Mouse (Mus musculus) layer of hippocampus, adult 8-10 months (tissue): ENCODE data around the gene Praf2. TPM values are rescaled to one million over a fixed set of nuclear protein-coding genes. Genes with fewer than 3 reads are reported as not detected.
A peak's percentile ranks its signal among the peaks of the same experiment; 100 is the strongest.
"Not testable (repeated sequence)": the region's sequence is repeated elsewhere in the genome, so short reads cannot be mapped to it uniquely, and the experiment has no call there.

ENCODE experiments used
- DNase-seq, 2 experiments: peaks; one replicate each; pipeline ENCODE4 v3.0.0; 2022; ENCODE audit warnings: low spot score in 2 of 2
- total RNA-seq, 4 experiments: library from RNA; stranded (reverse); gene quantifications; 2 replicates each; pipeline ENCODE4 v1.2.4; 2022

Praf2 gene
- total RNA-seq, 4 experiments from 2014 or later: 90.4 to 101 (median 96.8) TPM

DNA sequence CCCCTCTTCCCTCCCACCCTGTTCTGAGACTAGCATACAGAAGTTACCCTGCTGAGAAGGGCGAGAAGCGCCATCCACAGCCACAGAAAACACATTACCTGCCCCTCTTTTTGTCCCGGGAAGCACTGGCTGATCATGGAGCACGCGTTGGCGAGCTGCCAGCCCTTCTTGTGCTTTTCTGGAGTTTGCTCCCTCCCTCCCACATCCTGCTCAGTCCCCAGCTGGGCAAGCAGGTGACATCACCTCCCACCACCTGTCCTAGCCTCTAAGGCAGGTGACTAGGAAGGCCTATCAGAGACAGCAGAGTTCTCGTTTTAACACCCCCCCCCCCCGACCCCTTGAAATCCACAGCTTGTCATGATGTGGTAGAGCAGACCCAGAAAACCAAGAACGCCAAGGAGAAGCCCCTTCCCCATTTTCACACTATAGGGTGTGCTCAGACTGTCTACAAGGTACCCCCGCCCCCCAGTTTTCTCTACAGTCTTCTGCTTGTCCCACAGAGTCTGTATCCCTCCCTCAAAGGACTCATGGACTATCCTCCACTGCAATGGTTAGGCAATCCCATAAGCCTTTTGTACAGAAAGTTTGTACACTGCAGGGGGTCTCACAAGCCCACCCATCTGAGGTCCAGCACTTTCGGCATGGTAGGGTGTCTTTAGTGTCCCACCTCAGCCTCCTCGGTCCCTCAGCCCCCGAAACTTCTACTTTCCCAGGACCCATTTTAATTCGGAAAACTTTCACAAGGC is 11.3 kb downstream of the Praf2 start:
- no peak for DNase-seq

DNA sequence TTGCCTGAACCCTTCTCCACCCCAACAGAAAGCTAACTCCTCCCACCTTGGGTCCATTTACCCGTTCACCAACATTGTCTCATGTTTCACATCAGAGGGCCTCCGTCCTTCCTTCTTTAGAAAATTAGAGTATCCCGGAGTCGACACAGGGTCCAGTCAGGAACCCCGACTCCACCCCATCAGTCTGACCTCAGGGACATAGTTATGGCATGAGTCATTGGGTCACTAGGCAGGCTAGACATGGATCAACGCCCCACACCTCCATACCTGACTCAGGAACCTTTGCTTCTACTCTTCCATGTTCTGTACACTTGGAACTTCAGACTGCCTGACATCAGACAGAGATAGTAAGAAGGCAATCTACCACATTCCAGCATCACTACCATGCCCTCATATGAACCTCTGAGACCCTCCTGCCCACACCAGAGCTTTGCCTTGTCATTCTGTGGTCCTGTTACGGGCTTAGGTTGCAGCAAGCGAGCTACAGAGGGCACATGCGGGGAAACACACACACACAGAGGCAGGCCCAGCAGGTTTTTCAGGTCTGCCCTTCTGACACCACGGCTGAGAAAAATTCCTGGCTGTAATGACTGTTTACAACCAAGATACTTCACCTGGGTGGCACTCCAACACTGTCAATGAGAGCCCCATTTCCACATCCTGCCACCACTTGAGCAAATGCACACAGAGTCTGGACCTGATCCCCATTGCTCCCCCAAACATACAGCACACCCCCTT is 12.0 kb downstream of the Praf2 start:
- DNase-seq: no peak

DNA sequence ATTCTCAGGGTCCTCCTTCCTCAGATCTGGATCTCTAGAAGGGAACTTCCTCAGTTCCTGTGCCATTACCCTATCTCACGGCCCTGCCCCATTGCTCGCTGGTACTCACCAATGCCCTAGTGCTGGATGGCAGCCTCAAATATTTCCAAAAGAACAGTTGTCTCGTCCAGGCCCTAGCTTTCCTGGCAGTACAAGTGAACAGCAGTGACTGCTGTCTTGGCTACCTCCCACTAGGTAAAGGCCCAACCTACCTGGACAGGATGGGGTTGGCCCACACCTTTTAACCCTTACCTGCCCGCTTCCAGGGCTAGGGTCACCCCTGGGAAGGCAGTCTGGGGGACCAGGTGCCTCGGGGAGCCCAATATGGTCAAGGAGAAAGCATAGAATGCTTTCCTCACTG is 12.9 kb downstream of the Praf2 start:
- no peak for DNase-seq

DNA sequence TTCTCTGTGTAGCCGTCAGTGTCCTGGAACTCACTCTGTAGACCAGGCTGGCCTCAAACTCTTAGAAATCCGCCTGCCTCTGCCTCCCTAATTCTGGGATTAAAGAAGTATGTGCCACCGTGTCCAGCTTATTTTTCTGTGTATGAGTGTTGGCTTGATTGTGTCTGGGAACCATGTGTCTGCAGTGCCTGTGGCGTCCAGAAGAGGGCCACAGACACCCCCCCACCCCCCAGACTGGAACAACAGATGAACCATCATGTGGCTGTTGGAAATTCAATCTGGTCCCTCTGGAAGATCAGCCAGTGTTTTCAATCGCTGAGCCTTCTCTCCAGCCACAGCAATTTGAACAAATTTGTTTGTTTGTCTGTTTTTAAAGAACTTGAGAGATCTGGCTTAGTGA is 15.2 kb downstream of the Praf2 start:
- no peak for DNase-seq

DNA sequence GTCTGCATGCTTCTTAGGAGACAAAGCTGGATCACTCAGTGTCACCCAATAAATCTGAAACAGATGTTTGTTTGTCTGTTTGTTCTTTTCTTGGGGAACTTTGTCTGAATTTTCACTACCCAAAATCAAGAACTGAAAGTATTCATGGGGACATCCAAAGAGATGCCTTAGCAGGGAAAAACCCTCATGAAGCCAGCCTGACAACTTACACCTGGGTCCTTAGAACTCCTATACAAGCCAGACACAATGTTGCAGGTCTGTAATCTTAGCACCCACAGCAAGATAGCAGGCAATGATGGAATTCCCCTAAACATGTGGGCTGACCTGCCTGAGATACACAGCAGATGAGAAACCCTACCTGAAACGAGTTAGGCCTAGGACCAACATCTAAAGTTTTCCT is 16.7 kb downstream of the Praf2 start:
- no peak for DNase-seq

DNA sequence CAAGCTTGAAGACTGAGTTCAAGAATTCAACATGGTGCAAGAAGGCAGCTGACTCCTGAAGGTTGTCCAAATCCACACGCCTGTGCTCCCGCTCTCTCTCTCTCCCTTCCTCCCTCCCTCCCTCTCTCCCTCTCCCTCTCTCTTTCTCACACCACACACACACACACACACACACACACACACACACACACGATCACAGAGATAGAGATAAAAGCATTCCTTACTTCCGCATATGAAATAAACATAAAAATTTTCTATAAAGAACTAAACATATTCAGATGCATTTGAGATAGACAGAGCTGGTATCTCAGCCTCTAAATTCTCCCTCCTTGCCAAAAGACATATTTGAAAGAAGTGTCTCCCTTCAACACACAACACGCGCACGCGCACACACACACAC is 17.2 kb downstream of the Praf2 start:
- no peak for DNase-seq

DNA sequence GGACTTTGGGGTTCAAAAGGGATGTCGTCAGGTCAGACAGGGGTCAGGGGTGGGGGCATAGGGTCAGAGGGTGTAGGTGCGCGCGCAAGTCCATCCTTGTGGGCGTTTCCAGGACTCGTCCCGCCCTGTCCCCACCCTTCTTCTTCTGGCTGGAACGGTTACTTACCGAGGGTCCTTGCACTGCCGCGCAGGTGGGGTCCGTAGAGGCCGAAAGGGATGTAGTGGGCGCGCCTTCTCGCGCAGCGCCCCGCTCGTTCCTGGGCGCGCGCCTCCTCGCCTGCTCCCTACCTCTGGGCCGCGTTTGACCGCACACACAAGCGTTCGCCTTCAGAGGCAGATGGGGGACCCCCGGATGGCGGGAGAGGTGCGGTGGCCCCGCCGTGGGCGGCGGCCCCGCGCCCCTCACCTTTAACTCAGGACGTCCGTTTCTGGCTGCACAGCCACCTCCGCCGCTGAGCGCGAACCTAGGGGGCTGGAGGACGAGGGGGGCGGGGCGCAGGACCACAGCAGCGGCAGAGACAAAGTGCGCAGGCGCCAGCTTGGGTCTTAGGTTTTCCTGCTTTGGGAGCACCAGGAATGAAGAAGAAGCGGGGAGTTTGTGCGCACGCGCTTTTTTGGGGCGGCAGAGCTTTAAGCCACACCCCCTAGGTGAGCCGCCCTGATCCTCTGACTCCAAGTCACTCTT is 22.3 kb downstream of the Praf2 start, which contains the start of gene Ccdc120:
Gene Ccdc120, minus strand, starts transcription at position 474 of the 685 bp plus-strand sequence.
- DNase-seq: peak; percentile 55 to 73

DNA sequence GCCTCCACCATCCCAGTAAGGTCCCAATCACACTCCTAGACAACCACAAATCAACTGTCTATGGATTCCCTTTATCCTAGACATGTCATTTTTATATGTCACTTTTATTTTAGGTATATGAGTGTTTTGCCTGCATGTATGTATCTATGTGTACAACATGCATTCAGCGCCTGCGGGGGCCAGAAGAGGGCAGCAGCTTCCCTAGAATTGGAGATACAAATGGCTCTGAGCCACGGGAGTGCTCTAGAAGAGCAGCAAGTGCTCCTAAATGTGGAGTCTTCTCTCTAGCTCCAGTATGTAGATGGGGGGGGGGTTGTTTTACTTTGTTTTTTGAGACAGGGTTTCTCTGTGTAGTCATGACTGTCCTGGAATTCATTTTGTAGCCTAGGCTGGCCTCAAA is 25.4 kb downstream of the Praf2 start:
- DNase-seq: not testable (repeated sequence)

DNA sequence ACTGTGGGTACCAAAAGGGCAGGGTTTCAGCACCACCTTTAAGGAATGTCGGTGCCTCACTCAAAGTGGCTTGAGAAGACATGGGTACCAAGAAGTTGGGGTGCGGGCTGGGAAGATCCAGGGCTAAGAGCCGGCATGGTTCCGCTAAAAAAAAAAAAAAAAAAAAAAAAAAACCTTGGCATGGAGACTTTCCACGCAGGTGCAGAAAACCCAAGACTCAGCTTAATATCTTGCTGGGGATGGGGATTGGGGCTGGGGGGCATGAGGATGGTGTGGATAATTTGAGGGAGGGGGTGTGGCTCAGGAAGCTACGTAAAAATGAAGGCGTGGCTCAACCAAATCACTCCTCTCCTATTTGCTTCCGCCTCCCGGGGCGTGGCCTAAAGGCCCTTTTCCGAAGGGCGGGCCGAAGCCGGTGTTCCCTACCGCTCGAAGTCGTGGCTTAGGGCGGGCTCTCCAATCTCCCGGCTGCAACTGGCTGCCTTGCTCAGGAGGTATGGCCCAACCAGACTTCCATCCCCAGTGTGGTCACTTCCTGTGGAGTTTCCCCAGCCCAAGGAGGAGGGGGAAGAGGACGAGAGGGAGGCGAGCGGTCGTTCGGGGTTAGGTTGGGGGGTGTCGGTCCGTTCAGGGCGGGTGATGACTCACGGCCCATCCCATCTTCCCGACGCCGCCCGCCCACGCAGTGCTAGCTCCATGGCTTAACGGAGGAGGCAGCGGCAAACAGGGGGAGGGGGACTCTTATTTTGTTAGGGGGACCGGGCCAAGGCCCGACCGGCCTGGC is 34.1 kb downstream of the Praf2 start, which contains the start of gene Tfe3:
Gene Tfe3, plus strand, starts transcription at position 424 of the 784 bp plus-strand sequence.
- DNase-seq: peak; percentile 88 to 93

DNA sequence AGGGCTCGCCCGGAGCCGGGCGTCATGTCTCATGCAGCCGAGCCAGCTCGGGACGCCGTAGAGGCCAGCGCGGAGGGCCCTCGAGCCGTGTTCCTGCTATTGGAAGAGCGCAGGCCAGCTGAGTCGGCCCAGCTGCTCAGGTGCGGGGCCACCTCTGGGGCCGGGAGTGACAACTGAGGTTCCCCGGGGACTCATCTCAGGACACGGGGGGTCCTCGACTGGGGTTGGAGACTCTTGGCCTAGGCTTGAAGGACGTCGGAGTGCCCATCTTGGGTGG is 34.6 kb downstream of the Praf2 start:
- DNase-seq: no peak

DNA sequence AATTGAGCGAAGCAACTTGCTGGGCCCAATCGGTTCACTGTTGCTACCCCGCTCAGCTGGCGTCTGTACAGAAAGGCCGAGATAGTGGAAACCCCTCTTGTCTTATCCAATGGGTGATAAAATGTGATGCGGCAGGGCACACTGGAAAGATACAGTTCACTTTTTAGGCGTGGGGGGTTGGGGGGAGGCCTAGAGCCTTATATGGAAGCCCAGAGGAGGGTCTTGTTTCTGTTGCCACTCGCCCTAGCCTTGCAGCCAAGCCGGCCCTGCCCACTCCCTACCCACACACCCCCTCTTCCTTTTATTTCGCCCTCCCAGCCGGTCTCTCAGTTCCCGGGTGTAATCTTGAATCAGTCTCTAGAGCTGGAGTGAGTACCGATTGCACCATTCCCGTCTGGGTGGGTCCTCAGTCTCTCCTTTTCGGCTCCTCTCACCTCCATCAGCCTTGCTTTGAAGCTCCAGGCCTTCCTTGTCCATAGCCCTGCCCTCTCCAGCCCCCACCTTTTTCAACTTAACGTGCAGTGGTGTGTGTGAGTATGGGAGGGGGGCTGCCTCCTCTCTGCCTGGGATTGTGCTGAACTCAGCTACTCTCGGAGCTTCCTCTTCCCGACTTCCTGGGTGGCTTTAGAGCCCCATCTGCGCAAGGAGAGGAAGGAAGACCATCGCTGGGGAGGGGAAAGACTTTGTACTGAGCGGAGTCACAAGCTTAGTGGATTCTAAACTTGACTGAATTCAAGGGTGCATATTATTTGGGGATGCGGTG is 35.6 kb downstream of the Praf2 start:
- no peak for DNase-seq

DNA sequence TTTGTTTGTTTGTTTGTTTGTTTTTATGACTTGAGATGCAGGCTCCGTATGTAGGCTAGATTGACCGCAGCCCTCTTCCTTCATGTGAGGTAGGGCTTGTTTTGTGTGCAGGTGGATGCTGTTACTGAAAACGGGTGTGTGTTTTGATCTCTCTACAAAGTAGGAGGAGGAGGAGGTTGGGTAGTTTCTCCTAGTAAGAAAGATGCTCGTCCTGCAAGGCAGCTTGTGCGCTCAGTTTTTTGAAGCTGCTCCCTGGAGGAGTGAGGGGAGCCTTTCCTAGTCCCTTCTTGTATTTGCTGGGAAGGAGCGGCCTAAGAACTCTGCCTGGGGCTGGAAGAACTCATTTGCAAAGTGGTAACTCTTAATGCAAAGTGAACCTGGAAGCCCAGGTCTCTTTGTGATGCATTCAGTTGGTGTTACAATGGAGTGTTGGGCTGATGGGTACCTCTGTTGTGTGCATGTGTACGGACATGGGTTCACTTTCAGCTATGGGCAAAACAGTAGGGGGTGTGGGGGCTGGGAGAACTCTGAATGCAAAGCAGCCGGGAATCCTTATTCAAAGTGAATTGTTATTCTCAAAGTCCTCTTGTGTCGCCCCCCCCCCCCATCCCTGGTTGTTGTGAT is 36.5 kb downstream of the Praf2 start:
- no peak for DNase-seq

DNA sequence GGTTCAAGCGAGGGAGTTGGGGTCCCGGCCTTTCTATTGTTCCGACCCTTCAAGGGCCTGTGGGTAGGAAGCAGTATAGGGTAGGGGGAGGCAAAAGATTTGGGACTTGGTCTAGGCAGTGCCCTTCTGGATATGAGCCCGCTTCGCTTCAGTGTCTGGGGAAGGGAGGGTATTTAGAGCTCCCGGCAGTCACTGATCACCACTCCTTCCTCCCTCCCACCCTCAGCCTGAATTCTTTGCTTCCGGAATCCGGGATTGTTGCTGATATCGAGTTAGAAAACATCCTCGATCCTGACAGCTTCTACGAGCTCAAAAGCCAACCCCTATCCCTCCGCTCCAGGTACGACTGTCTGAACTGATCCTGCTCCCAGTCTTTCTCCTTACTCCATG is 37.0 kb downstream of the Praf2 start:
- no peak for DNase-seq

DNA sequence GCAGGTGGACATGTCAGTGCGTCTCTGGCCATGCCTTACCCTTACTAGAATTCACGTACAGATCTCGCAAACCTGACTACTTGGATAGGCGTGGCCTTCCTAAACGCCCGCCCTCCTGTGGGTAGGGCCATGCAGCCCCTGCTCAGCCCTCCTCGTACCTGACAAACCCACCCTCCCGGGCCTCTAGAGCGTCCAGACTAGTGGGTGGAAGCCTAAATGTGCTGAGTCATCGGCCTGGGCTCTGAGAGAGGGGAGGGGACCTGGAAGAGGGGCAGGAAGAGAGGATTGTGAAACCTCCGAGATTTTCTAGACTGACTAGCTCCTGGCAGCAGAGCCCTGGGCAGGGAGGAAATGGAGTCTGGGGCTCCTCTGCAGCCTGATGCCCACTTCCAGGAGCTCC is 37.5 kb downstream of the Praf2 start:
- peak in 1 of 2 experiments; percentile 16 for DNase-seq

DNA sequence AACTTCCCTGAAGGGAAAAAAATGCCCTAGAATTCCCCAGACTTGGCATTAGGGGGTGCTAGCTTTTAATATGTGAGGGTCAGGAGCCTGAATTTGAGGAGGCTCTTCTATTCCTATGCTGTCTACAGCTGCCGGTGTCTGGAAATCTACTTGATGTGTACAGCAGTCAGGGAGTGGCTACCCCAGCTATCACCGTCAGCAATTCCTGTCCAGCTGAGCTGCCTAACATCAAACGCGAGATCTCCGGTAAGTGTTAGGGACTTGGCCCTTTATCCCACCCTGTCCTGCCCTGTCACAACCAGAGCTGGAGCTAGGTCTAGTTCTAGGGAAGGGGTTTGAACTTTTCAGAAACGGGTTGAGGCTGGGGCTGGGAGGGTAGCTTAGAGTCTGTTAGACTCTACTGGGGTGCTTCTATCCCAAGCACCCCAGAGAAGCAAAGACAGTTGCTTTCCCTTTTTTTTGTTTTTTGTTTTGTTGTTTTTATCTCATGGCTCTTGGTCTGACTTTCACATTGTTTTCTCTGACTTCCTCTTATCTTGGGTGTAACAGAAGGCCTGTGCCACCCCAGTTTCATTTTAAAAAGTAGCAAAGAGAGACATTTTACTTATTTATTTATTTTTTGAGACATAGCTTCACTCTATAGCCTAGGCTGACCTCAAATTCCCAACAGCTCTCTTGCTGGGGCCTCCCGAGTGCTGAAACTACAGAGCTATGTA is 41.2 kb downstream of the Praf2 start:
- DNase-seq: no peak

DNA sequence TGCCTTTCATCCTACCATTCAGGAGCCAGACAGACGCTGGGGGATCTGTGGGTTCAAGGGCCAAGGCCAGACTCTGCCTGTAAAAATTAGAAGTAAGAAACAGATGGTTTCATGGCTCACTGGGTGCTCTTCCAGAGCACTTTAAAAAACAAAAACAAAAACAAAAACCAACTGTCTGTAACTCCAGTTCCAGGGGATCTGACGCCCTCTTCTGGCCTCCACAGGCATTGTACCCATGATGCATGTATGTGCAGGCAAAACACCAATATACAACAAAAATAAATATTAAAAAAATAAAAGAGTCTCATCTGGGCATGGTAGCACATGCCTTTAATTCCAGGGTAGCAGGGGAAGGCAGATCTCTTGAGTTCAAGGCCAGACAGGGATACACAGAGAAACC is 44.5 kb downstream of the Praf2 start:
- no peak for DNase-seq

DNA sequence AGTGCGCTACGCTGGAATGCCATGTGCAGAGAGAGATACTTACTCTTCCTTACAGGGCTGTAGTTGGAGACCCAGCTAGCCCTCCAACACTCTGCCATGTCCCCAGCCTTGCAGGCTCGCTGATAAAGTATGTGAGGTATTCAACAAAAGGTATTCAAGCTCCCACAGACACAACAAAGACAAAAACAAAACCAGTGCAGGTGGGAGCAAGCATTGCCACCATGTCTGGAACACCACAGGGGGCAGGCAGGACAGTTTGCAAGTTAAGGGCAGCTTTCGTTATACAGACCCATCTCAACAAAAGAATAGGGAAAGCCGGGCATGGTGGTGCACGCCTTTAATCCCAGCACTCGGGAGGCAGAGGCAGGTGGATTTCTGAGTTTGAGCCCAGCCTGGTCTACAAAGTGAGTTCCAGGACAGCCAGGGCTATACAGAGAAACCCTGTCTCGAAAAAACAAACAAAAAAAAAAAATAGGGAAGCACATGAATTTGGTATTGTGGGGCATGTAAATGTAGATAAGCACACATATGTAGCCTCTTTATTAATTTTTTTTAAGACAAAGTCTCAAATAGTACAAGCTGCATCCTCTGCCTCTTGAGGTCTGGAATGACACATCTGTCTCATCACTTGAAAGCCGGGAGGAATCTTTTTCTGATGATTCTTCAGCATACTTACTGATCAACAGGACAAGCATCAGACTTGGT is 47.4 kb downstream of the Praf2 start:
- DNase-seq: no peak

DNA sequence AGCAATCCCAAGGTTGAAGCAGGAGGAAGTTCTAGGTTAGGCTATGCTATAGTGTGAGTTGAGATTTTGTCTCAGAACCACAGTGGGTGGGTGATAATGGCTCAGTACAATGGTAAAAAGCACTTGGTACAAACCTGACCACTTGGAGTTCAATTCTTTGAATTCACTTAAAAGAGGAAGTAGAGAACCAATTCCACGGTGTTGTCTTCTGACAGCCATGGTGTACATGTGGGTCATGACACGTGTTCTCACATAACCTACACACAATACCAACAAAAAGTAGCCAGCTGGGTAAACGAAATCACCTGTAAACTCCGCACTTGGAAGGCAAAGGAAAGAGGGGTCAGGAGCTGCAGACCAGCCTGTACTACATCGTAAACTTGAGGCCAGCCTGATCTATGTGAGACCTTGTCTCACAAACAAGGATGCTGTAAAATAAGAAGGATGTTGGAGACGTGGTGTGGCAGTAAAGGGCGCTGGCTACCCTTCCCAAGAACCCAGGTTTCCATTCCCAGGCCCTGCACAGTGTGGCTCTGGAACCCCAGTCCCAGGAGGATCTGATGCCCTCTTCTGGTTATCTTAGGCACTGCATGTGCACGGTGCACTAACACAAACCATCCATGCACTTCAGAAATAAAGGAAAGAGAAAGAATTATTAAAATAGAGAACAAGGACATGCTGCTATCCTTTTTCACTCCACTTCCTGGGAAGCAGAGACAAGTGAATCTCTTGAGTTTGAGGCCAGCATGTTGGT is 48.3 kb downstream of the Praf2 start:
- peak in 1 of 2 experiments; percentile 38 for DNase-seq
